Mouse (Mus musculus): Measurements from ENCODE around the gene Sppl3.

DNA sequence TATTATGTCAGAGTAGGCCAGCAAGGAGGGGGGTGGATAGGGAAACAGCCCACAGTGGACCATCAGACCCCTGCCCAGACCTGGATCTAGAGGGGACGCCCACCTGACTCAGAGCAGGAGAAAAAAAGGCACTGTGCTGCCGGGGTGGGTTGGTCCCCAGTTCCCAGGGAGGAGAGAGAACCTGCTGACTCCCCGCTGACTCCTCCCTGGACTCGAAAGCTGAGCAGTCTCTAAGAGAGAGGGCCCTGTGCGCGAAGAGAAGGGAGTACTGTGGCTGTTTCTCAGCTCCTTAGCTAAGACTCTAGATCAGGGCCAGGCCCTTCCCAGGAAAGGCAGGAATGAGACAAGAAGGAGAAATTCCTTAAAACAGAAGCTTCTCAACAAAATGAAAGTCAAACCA, 133.5 kb downstream of the Sppl3 start:
- no peak for TF ChIP-seq CTCF (IDR thresholded peaks at IDR 0.05; ENCODE audit: extremely low read depth, insufficient read depth, low read length)
- no peak for TF ChIP-seq POLR2A (IDR thresholded peaks at IDR 0.05; ENCODE audit: extremely low read depth, insufficient read depth, low read length)
